Mouse (Mus musculus) CD8-positive naive resting alpha-beta T cell, adult 2 months (primary cell): ENCODE results near the gene Podn.

Source experiments
- DNase-seq, 2 experiments: peaks; one replicate each; pipeline ENCODE4 v3.0.0; 2022; ENCODE audit warnings: low read depth in 2 of 2, low spot score in 2 of 2

Gene Podn

DNA sequence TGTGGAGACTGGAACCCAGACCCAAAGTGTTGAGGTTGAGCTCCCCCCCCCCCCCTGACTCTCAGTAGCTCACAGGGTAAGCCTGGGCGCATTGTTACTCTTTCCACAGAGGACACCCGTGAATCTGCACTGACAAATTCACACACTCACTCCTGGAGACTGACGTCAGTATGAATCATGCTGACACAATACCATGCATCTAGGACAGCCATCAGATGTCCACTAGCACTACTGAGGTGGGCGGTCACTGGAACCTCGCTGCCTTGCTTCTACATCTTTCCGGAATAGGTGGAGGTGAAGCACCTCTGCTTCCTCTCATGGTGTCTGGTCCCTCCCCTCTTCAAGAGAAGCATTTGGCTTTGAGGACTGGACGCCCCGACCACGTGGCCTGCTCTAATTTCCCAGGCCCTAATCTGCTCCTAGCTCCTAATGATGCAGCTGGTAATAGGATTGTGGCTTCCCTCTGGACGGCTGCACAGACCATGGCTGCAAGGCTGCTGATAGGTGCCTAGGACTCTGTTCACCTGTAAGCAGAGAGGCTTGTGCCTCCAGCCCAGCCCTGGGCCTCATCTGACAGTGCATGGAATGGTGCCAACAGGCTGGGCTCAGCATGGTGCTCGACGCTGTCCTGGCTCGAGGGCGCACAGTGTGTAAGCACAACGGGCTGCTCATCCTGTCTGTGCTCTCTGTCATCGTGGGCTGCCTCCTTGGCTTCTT lies 128.1 kb downstream of the Podn start, which contains the start of gene Slc1a7:
Gene Slc1a7, plus strand, starts transcription at position 367 of the 717 bp plus-strand sequence.
- no peak for DNase-seq

- DNase-seq = no peak
Measured at GRCm38 (mm10) chr4:107966416-107967109, 129.7 kb downstream of the Podn start.
